Comparison of ENCODE assay signal across 8 mouse cellular contexts in the genomic region with DNA sequence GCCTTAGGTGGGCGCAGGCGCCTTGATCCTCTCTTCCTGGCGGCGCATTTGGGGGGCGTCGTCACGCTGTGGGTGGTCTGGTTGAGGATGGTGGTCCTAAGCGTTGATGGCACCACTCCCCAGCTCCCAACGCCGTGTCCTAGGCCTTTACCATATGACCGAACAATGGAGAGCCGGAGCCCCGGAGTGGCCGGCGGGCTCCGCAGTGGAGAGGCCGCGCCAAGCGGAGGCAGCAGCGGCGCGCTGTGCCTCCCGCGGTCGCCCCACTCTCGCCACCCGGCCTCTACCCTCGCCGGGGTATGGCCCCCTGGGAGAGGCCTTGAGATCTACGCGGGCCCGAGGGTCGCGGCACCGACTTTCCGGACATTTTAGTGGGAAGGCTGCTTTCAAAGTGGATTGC. TPM values are rescaled to one million over a fixed set of nuclear protein-coding genes. Genes with fewer than 3 reads are reported as not detected.
DNase-seq lines count a peak whose midpoint lies in the region; ATAC-seq lines count a peak whose summit lies in the region.

No protein-coding gene starts in this region.

- peak; percentile 28 for ATAC-seq in liver, embryonic 13.5 days (ENCODE audit: low read depth)

- H3K27me3 ChIP-seq in liver, embryonic 13.5 days = no peaks in the 10 kb centered on the region

- DNase-seq in embryo, embryonic 10 days (ENCODE audit: low spot score) = peak; percentile 75
- no peak for DNase-seq in embryo, embryonic 9.5 days (ENCODE audit: extremely low spot score)
- peak; percentile 51 to 57 for DNase-seq in B cell, adult 2 months
- DNase-seq in c-Kit-negative CD71-positive TER-119-positive erythroid progenitor cells, embryonic 14.5 days (ENCODE audit: low read depth, low spot score) = peak; percentile 16
- DNase-seq in heart, postnatal 4 days = peak; percentile 52
- DNase-seq in liver, embryonic 13.5 days = no peak
- DNase-seq in spleen, postnatal 36 days (ENCODE audit: low spot score in 2 of 2) = peak; percentile 28 to 33
- no peak for DNase-seq in left cerebral cortex, postnatal 10 days (ENCODE audit: extremely low spot score in 1 of 2, low spot score in 2 of 2)

- H3K27ac ChIP-seq in liver, embryonic 13.5 days = peak overlapping the region; percentile 100

- intact Hi-C loops in left cerebral cortex, postnatal 10 days (cut with DNase I) = loop anchor here (2.0 kb wide), 2 partner anchors 132 to 218 kb away; no protein-coding TSS in a partner anchor

- H3K4me3 ChIP-seq in liver, embryonic 13.5 days (replicated peaks) = peak overlapping the region; percentile 95

- peak overlapping the region; percentile 95 for H3K9ac ChIP-seq in liver, embryonic 13.5 days

- peaks cover 49% of the 10 kb centered on the region for H3K4me1 ChIP-seq in liver, embryonic 13.5 days (replicated peaks)

- WGBS in liver, embryonic 13.5 days (ENCODE audit: insufficient replicate concordance) = under 1% methylated on average over 34 of the region's 36 CpGs

- H3K36me3 ChIP-seq in liver, embryonic 13.5 days = peaks cover 34% of the 10 kb centered on the region

- H3K4me2 ChIP-seq in liver, embryonic 13.5 days = peak overlapping the region; percentile 87

- no peaks in the 10 kb centered on the region for H3K9me3 ChIP-seq in liver, embryonic 13.5 days (replicated peaks)

RNA-seq across cellular contexts. Expression of a gene that starts 0.4 kb away (rescaled TPM):
- under 1 TPM; 0.16 to 0.26 TPM for total RNA-seq in heart, postnatal 4 days (2021)
- 0.39 and 0.41 TPM in 2 replicates for polyA plus RNA-seq in liver, embryonic 13.5 days (2015; fragmentation: Nextera tagmentation; extraction: Ambion mirVana)
- total RNA-seq in left cerebral cortex, postnatal 10 days (2021) = 1 to 10 TPM; 1.8 to 2.6 TPM

RNA-seq across cellular contexts. Expression of a gene that starts 0.6 kb away (rescaled TPM):
- total RNA-seq in heart, postnatal 4 days (2021) = 100 to 1,000 TPM; 126 to 138 TPM
- polyA plus RNA-seq in liver, embryonic 13.5 days (2015; fragmentation: Nextera tagmentation; extraction: Ambion mirVana) = 114 TPM in 2 replicates
- 1,000 to 10,000 TPM in 1 of 2 experiments, 100 to 1,000 TPM in 1; 850 to 1,099 TPM for total RNA-seq in left cerebral cortex, postnatal 10 days (2021)

RNA-seq across cellular contexts. Expression of a gene that starts 8.8 kb away (rescaled TPM):
- not detected for total RNA-seq in heart, postnatal 4 days (2021)
- not detected in 2 replicates for polyA plus RNA-seq in liver, embryonic 13.5 days (2015; fragmentation: Nextera tagmentation; extraction: Ambion mirVana)
- not detected for total RNA-seq in left cerebral cortex, postnatal 10 days (2021)

RNA-seq across cellular contexts. Expression of a gene that starts 26.2 kb away (rescaled TPM):
- total RNA-seq in heart, postnatal 4 days (2021) = not detected
- polyA plus RNA-seq in liver, embryonic 13.5 days (2015; fragmentation: Nextera tagmentation; extraction: Ambion mirVana) = 0.10 and 0.17 TPM in 2 replicates
- not detected for total RNA-seq in left cerebral cortex, postnatal 10 days (2021)

RNA-seq across cellular contexts. Expression of a gene that starts 56.4 kb away (rescaled TPM):
- total RNA-seq in heart, postnatal 4 days (2021) = not detected
- not detected in 2 replicates for polyA plus RNA-seq in liver, embryonic 13.5 days (2015; fragmentation: Nextera tagmentation; extraction: Ambion mirVana)
- 1 to 10 TPM in 1 of 2 experiments, under 1 TPM in 1; 0.81 to 1.1 TPM for total RNA-seq in left cerebral cortex, postnatal 10 days (2021)

Comparison
In these comparisons a context has a peak if more than half of its experiments do, and no peak if none do; other contexts are left out.
1. DNase-seq: peak in embryo, embryonic 10 days (single experiment), B cell, adult 2 months (2 of 2), c-Kit-negative CD71-positive TER-119-positive erythroid progenitor cells, embryonic 14.5 days (single experiment), heart, postnatal 4 days (single experiment) and spleen, postnatal 36 days (2 of 2); none in embryo, embryonic 9.5 days (single experiment), liver, embryonic 13.5 days (single experiment) and left cerebral cortex, postnatal 10 days (0 of 2).
2. RNA of a gene that starts 0.6 kb away (total RNA-seq): 850 to 1,099 TPM in left cerebral cortex, postnatal 10 days; 126 to 138 TPM in heart, postnatal 4 days; every median in the first group is over 4 times any median in the second.